14 mouse cellular contexts compared by ENCODE assay signal in genomic region chr1:77497506-77497905, GRCm38 (mm10). TPM values are rescaled to one million over a fixed set of nuclear protein-coding genes. Genes with fewer than 3 reads are reported as not detected.
DNase-seq lines count a peak whose midpoint lies in the region; ATAC-seq and TF ChIP-seq lines count a peak whose summit lies in the region.
"Had no signal": no experiment of that assay in that cellular context is flagged by ENCODE, and none has a peak within 500 bp of the region (broad histone marks: within the 10 kb centered on the region; RNA-seq: fewer than 3 reads in every experiment).

No protein-coding gene starts in this region.

- H3K9ac ChIP-seq in kidney, embryonic 15.5 days, result no peak overlapping the region
- H3K9ac ChIP-seq in forebrain, embryonic 12.5 days, result no peak overlapping the region
- no peak overlapping the region for H3K9ac ChIP-seq in hindbrain, embryonic 13.5 days
- no peak overlapping the region for H3K9ac ChIP-seq in midbrain, embryonic 15.5 days
- H3K9ac ChIP-seq: limb, embryonic 15.5 days had no signal

- H3K4me2 ChIP-seq in kidney, embryonic 15.5 days, result peak overlapping the region; percentile 47; the same call in 1 of the 2 replicates
- H3K4me2 ChIP-seq in forebrain, embryonic 12.5 days, result no peak overlapping the region
- peak overlapping the region; percentile 31; the same call in 1 of the 2 replicates for H3K4me2 ChIP-seq in hindbrain, embryonic 13.5 days
- H3K4me2 ChIP-seq in midbrain, embryonic 15.5 days, result peak overlapping the region; percentile 25; the same call in 1 of the 2 replicates

- no peak overlapping the region for H3K27ac ChIP-seq in kidney, embryonic 15.5 days
- no peak overlapping the region for H3K27ac ChIP-seq in kidney, adult 2 months (ENCODE audit: insufficient read depth, low read depth, low read length)
- H3K27ac ChIP-seq in forebrain, embryonic 12.5 days, result peak overlapping the region; percentile 80
- H3K27ac ChIP-seq in hindbrain, embryonic 13.5 days, result peak overlapping the region; percentile 41; the same call in 1 of the 2 replicates
- 0 out of 2 replicates have a peak overlapping the region, but pooled peaks have one; percentile 40 for H3K27ac ChIP-seq in midbrain, embryonic 15.5 days
- H3K27ac ChIP-seq: limb, embryonic 15.5 days had no signal

- no peak for TF ChIP-seq POLR2A in kidney, adult 2 months (IDR thresholded peaks at IDR 0.05; ENCODE audit: low read depth, low read length)

- no peak overlapping the region for H3K4me3 ChIP-seq in kidney, embryonic 15.5 days (replicated peaks)
- no peak overlapping the region for H3K4me3 ChIP-seq in kidney, adult 2 months (ENCODE audit: insufficient read depth, low read depth, low read length)
- H3K4me3 ChIP-seq in forebrain, embryonic 12.5 days (replicated peaks), result no peak overlapping the region
- H3K4me3 ChIP-seq in hindbrain, embryonic 13.5 days, result no peak overlapping the region
- H3K4me3 ChIP-seq in midbrain, embryonic 15.5 days, result no peak overlapping the region
- H3K4me3 ChIP-seq: limb, embryonic 15.5 days had no signal

- no peaks in the 10 kb centered on the region for H3K9me3 ChIP-seq in kidney, embryonic 15.5 days (replicated peaks)
- H3K9me3 ChIP-seq in forebrain, embryonic 12.5 days, result no peaks in the 10 kb centered on the region
- H3K9me3 ChIP-seq in hindbrain, embryonic 13.5 days, result no peaks in the 10 kb centered on the region
- no peaks in the 10 kb centered on the region for H3K9me3 ChIP-seq in midbrain, embryonic 15.5 days
- H3K9me3 ChIP-seq: limb, embryonic 15.5 days had no signal

- TF ChIP-seq CTCF in kidney, adult 2 months (conservative IDR thresholded peaks at IDR 0.05; ENCODE audit: insufficient read depth, insufficient read length, low read depth, low read length), result no peak

- no peak for DNase-seq in kidney, adult 2 months
- DNase-seq in frontal cortex, postnatal 10 days (ENCODE audit: low spot score in 2 of 2), result no peak
- DNase-seq in right cerebral cortex, postnatal 36 days (ENCODE audit: low spot score in 2 of 2), result no peak
- DNase-seq: cerebellum, adult 11-12 months; kidney, adult 9 months; lung, adult 18-20 months; lung, postnatal 36 days; right cerebral cortex, postnatal 25 days had no signal

- no peaks in the 10 kb centered on the region for H3K27me3 ChIP-seq in kidney, embryonic 15.5 days
- H3K27me3 ChIP-seq in kidney, adult 2 months (replicated peaks; ENCODE audit: control insufficient read depth, insufficient read depth, low read length), result no peaks in the 10 kb centered on the region
- H3K27me3 ChIP-seq in forebrain, embryonic 12.5 days, result no peaks in the 10 kb centered on the region
- H3K27me3 ChIP-seq in hindbrain, embryonic 13.5 days, result no peaks in the 10 kb centered on the region
- H3K27me3 ChIP-seq in midbrain, embryonic 15.5 days (replicated peaks), result no peaks in the 10 kb centered on the region
- H3K27me3 ChIP-seq: limb, embryonic 15.5 days had no signal

- peaks cover 7% of the 10 kb centered on the region; the same call in 1 of the 2 replicates for H3K36me3 ChIP-seq in kidney, embryonic 15.5 days
- no peaks in the 10 kb centered on the region for H3K36me3 ChIP-seq in kidney, adult 2 months (ENCODE audit: control insufficient read depth, insufficient read depth, low read length)
- peaks cover 13% of the 10 kb centered on the region for H3K36me3 ChIP-seq in forebrain, embryonic 12.5 days (replicated peaks)
- no peaks in the 10 kb centered on the region for H3K36me3 ChIP-seq in hindbrain, embryonic 13.5 days
- no peaks in the 10 kb centered on the region for H3K36me3 ChIP-seq in midbrain, embryonic 15.5 days (replicated peaks)
- H3K36me3 ChIP-seq: limb, embryonic 15.5 days had no signal

- ATAC-seq in kidney, embryonic 15.5 days (replicated peaks; ENCODE audit: low FRiP score), result no peak
- no peak for ATAC-seq in forebrain, embryonic 12.5 days (ENCODE audit: low FRiP score)
- ATAC-seq in hindbrain, embryonic 13.5 days (ENCODE audit: low FRiP score), result no peak
- ATAC-seq in midbrain, embryonic 15.5 days (replicated peaks), result no peak
- ATAC-seq in CD4-positive, CD25-positive, alpha-beta regulatory T cell, adult 4 months, result no peak

- H3K4me1 ChIP-seq in kidney, embryonic 15.5 days, result peaks cover 36% of the 10 kb centered on the region
- H3K4me1 ChIP-seq in kidney, adult 2 months (ENCODE audit: control insufficient read depth, insufficient read depth, low read length), result peaks cover 3% of the 10 kb centered on the region; the same call in 1 of the 2 replicates
- H3K4me1 ChIP-seq in forebrain, embryonic 12.5 days, result peaks cover 87% of the 10 kb centered on the region
- peaks cover 80% of the 10 kb centered on the region for H3K4me1 ChIP-seq in hindbrain, embryonic 13.5 days (replicated peaks)
- peaks cover 58% of the 10 kb centered on the region for H3K4me1 ChIP-seq in midbrain, embryonic 15.5 days

- 65% methylated on average over 4 of the region's 4 CpGs for WGBS in kidney, embryonic 15.5 days
- 80% methylated on average over 4 of the region's 4 CpGs for WGBS in kidney, adult 2 months
- 36% methylated on average over 4 of the region's 4 CpGs for WGBS in forebrain, embryonic 12.5 days
- WGBS in hindbrain, embryonic 13.5 days, result 31% methylated on average over 4 of the region's 4 CpGs
- WGBS in midbrain, embryonic 15.5 days, result 38% methylated on average over 4 of the region's 4 CpGs

RNA-seq across cellular contexts. Expression of gene Epha4, which starts 17.4 kb away (rescaled TPM):
- polyA plus RNA-seq in kidney, embryonic 15.5 days (2015; fragmentation: Nextera tagmentation; extraction: Ambion mirVana), result 17.2 and 18.2 TPM in 2 replicates
- polyA plus RNA-seq in kidney, adult 2 months (2012; rRNA removed), result 5.1 and 5.2 TPM in 2 replicates
- 56.2 and 58.4 TPM in 2 replicates for polyA plus RNA-seq in forebrain, embryonic 12.5 days (2016; fragmentation: Nextera tagmentation; extraction: Ambion mirVana)
- 37.3 and 39.1 TPM in 2 replicates for polyA plus RNA-seq in hindbrain, embryonic 13.5 days (2015; fragmentation: Nextera tagmentation; extraction: Ambion mirVana)
- 33.0 and 38.5 TPM in 2 replicates for polyA plus RNA-seq in midbrain, embryonic 15.5 days (2015; fragmentation: Nextera tagmentation; extraction: Ambion mirVana)
- polyA plus RNA-seq in CD4-positive, CD25-positive, alpha-beta regulatory T cell, adult 4 months (2017; shearing (Covaris generic)), result under 1 TPM in 1 of 2 experiments, not detected in 1; 0.07 TPM

Comparison
In these comparisons a context has a peak if more than half of its experiments do, and no peak if none do; other contexts are left out.
1. H3K27ac ChIP-seq: peak in forebrain, embryonic 12.5 days (single experiment), hindbrain, embryonic 13.5 days (single experiment) and midbrain, embryonic 15.5 days (single experiment); none in kidney, embryonic 15.5 days (single experiment) and kidney, adult 2 months (single experiment).